Mouse (Mus musculus) lung, postnatal 4 days (tissue): Measurements from ENCODE around the gene Hepacam2.
A peak's percentile ranks its signal among the peaks of the same experiment; 100 is the strongest.
"Not testable (repeated sequence)": the region's sequence is repeated elsewhere in the genome, so short reads cannot be mapped to it uniquely, and the experiment has no call there.

Experiments used
- DNase-seq, 2 experiments: peaks; one replicate each; pipeline ENCODE4 v3.0.0; 2021

Hepacam2 gene

GRCm38 (mm10) chr6:3498162-3498848, at the start of gene Hepacam2, which contains the start of gene Vps50:
Gene Hepacam2 (minus strand): TSS chr6:3498298.
Gene Vps50 (plus strand): TSS chr6:3498382.
- peak; percentile 87 to 91 for DNase-seq

- no peak for DNase-seq
Observed at GRCm38 (mm10) chr6:3544970-3545369, 46.9 kb upstream of the Hepacam2 start.

GRCm38 (mm10) chr6:3543862-3544261, 45.8 kb upstream of the Hepacam2 start:
- DNase-seq, result no peak

GRCm38 (mm10) chr6:3539470-3539869, 41.4 kb upstream of the Hepacam2 start:
- DNase-seq, result no peak

GRCm38 (mm10) chr6:3536048-3536447, 38.0 kb upstream of the Hepacam2 start:
- DNase-seq, result no peak

GRCm38 (mm10) chr6:3531445-3531844, 33.3 kb upstream of the Hepacam2 start:
- DNase-seq, result no peak

- no peak for DNase-seq
Observed at GRCm38 (mm10) chr6:3528198-3528597, 30.1 kb upstream of the Hepacam2 start.

GRCm38 (mm10) chr6:3512611-3513010, 14.5 kb upstream of the Hepacam2 start:
- DNase-seq, result no peak

GRCm38 (mm10) chr6:3511612-3512011, 13.5 kb upstream of the Hepacam2 start:
- DNase-seq, result no peak

- DNase-seq, result no peak
Observed at GRCm38 (mm10) chr6:3511116-3511515, 13.0 kb upstream of the Hepacam2 start.

GRCm38 (mm10) chr6:3509782-3510181, 11.7 kb upstream of the Hepacam2 start:
- no peak for DNase-seq

GRCm38 (mm10) chr6:3508151-3508550, 10.1 kb upstream of the Hepacam2 start:
- DNase-seq, result not testable (repeated sequence)

- DNase-seq, result no peak
Observed at GRCm38 (mm10) chr6:3507078-3507477, 9.0 kb upstream of the Hepacam2 start.

- no peak for DNase-seq
Observed at GRCm38 (mm10) chr6:3505289-3505688, 7.2 kb upstream of the Hepacam2 start.

GRCm38 (mm10) chr6:3500286-3500685, 2.2 kb upstream of the Hepacam2 start:
- no peak for DNase-seq

GRCm38 (mm10) chr6:3496210-3496609, 1.9 kb downstream of the Hepacam2 start:
- peak in 1 of 2 experiments; percentile 12 for DNase-seq

- no peak for DNase-seq
Observed at GRCm38 (mm10) chr6:3494285-3494684, 3.8 kb downstream of the Hepacam2 start.

GRCm38 (mm10) chr6:3487355-3487754, 10.7 kb downstream of the Hepacam2 start:
- DNase-seq, result no peak

GRCm38 (mm10) chr6:3485133-3485532, 13.0 kb downstream of the Hepacam2 start:
- no peak for DNase-seq

GRCm38 (mm10) chr6:3481705-3482104, 16.4 kb downstream of the Hepacam2 start:
- no peak for DNase-seq

GRCm38 (mm10) chr6:3479853-3480252, 18.2 kb downstream of the Hepacam2 start:
- no peak for DNase-seq

GRCm38 (mm10) chr6:3476299-3476698, 21.8 kb downstream of the Hepacam2 start:
- no peak for DNase-seq

GRCm38 (mm10) chr6:3470706-3471105, 27.4 kb downstream of the Hepacam2 start:
- no peak for DNase-seq

GRCm38 (mm10) chr6:3468627-3469026, 29.5 kb downstream of the Hepacam2 start:
- DNase-seq, result no peak

- no peak for DNase-seq
Observed at GRCm38 (mm10) chr6:3463594-3463993, 34.5 kb downstream of the Hepacam2 start.
